Mouse (Mus musculus) left cerebral cortex, postnatal 14 days (tissue): ENCODE data around the gene Glis1. TPM values are rescaled to one million over a fixed set of nuclear protein-coding genes. Genes with fewer than 3 reads are reported as not detected.

ENCODE experiments used
- DNase-seq, 2 experiments: peaks; one replicate each; pipeline ENCODE4 v3.0.0; 2021 to 2022; ENCODE audit warnings: low spot score in 2 of 2, mixed read lengths in 1 of 2
- intact Hi-C: fragments of 180-260 bp; cut with DNase I; formaldehyde crosslinking; loops from one replicate; pipeline ENCODE4 v1.15.1; 2025
- total RNA-seq, 2 experiments: library from RNA; stranded (reverse); gene quantifications; 2 replicates each; pipeline ENCODE4 v1.2.3; 2021

The Glis1 gene
- total RNA-seq, 2 experiments from 2014 or later: 1.4 to 2.3 TPM

DNA sequence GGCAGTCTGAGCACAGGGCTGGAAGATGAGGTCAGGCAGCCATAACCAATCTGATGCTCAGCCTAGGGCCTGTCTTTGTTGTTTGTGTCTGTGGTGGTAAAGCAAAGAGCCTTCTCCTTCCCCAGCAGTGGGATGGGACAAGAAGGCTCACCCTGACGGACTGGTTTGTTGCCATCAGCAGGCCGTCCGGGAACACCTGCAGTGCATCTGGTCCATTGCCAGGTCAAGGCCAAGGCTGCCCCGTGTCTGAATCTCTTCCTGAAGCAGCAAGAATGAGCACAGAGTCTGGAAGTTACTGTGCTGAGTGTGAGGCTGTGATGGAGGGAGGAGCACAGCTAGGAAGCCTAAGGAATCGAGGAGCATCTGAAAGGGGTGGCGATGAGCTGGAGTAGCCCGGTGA, 168.8 kb downstream of the Glis1 start:
- intact Hi-C loops: no loop called here
- DNase-seq: no peak

DNA sequence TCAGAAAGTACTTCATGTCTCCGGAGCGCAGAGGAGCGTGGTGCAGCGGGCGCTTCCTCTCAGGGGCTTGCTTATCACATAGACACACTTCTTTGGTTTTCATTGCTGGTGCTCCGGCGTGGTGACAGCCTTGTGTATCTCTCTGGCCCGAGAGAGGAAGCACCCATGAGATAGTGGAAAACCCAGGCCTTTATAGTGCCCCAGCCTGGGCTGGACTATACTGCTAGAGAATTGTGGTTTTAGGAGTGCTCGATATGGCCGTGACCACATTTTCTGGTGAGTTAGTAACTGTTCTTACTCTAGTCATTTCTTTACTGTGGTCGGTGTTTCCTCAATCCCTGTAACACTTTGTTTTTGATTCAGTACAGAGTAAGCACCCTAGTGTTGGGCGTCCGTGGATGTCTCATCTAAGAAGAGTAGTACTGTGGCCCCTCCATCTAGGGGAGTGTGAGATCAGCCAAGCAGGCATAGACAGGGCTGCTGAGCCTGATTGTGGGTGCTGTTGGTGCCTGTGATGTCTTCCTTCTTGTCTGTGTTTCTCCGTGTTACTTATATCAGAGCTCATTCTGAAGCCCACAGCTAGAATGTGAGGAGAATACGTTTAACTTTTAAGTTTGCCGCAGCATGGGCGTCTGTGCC, 171.7 kb downstream of the Glis1 start:
- intact Hi-C loops: no loop called here
- DNase-seq: no peak

DNA sequence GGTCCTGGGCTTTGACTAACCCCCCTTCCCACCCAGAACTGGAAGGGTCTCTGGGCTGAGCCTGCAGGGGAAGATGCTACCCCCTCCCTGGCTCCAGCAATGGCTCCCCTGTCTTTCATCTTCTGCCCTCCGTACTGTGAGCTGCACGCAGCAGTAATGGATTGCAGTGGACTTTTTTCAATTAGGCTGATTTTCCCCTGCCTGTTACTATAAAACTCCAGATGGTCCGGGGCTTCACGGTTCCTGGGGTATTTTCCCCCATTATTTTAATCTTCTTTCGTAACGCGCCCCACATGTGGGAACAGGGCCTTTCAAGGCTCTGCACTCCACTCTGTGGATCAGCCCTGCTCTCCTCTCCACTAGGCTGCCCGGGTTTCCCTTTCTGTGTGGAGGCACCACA, 175.4 kb downstream of the Glis1 start:
- intact Hi-C loops: no loop called here
- no peak for DNase-seq

DNA sequence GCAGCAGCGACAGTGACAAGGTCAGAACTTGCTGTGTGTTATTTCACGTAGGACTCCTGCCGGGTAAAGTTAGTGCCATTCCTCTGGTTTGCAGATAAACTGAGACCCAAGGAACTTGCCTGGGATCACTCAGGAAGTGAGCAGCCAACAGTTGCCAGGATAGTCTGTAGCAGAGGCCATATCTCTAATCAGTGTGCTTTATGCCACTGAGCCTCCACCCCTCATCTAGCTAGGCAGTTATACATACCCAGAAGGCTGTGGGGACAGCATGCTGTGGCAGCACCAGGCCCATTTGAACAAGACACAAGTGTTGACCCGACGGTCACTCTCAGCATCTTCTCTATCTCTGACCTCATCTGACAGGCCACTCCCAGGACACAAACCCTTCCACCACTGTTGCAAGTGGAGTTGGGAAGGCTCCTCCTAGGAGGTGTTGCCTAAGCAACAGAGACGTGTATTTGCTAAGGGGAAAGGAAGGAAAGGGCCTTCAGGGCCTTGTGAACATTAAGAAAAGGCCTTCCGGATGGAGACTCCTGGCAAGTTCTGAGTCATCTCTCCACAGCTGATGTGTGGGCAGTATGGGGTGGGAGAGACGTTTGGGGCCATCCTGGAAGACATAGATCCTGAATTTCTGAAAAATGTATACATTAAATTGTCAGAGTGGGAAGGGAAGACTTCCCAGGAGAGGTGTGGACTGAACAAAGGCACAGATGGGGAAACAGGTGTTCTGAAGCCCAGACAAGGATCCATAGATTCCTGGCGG, 177.7 kb downstream of the Glis1 start:
- peak; percentile 21 to 30 for DNase-seq
- intact Hi-C loops: no loop called here

DNA sequence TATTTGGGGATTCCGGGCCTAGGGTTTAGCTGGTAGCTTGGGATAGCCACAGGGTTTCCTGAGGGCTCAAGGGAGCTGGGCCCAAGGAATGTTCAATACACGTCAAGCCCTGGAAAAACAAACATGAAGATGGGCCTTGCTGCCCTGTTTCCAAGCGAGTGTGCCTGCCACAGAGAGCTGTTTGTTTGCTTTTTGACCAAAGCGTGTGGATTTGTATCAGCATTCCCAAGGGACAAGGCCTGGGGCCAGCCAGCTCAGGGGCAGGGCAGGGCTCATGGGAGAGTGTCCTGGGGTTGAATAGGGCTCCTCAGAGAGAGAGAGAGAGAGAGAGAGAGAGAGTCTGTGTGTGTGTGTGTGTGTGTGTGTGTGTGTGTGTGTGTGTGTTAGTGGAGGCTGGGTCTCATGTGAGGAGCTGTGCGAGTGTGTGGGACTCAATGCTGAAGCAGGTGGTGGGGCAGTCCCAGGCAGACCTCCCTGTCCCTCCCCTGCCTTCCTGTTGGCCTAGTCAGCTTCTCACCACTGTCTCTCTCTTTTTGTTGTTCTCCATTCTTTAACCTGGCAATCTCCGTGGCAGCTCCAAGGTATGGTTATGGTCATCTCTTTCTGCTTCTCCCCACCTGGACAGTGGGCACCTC, 183.3 kb downstream of the Glis1 start:
- intact Hi-C loops: no loop called here
- no peak for DNase-seq

DNA sequence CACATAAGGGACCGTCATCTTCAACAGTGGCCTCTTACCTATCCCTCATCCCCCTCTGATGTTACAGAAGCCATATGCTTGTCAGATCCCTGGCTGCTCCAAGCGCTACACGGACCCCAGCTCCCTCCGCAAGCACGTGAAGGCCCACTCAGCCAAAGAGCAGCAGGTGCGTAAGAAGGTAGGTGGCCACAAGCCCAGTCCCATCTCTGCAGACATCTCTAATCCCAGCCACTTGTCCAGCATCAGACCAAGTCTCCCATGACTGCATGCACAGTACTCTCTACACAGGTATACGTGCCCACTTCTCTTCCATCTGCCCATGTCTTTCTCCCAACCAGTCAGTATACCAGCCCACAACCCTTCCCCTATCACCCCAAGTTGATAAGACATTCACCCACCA, 185.1 kb downstream of the Glis1 start:
- no peak for DNase-seq
- intact Hi-C loops: no loop called here

DNA sequence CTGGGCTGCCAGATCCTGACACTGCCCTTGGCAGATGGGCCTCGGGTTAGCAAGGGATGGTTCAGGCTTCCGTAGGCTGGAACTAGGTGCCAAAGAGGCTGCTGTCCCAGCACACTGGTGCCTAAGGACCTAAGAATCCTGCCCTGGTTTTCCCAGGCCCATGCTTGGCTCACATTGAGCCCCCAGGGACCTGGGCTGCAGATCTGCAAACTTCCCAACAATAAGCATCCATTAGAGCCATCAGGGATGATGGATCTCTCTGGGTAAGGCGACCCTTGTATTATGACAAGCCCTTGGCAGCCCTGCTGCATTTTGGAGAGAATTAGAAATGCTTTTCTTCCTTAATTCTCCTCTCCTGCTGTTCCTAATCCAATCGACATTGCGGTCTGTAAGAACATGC, 187.0 kb downstream of the Glis1 start:
- intact Hi-C loops: no loop called here
- no peak for DNase-seq

DNA sequence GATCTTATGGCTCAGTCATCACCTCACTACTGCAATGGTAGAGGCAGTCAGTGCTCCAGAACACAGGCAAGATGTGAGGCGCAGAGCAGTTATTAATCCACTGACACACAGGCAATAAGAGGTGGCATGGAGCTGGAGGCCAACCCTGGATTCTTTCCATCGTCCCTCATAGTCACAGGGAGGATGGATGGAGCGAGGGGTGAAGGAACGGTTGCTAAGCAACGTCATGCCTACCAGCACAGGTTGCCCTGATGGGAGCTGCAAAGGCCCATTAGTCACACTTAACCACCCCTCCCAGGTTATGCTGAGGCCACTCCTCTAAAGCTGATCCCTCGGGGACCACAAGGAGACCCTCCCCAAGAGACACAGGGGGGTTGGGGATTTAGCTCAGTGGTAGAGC, 187.9 kb downstream of the Glis1 start:
- no peak for DNase-seq
- intact Hi-C loops: no loop called here

DNA sequence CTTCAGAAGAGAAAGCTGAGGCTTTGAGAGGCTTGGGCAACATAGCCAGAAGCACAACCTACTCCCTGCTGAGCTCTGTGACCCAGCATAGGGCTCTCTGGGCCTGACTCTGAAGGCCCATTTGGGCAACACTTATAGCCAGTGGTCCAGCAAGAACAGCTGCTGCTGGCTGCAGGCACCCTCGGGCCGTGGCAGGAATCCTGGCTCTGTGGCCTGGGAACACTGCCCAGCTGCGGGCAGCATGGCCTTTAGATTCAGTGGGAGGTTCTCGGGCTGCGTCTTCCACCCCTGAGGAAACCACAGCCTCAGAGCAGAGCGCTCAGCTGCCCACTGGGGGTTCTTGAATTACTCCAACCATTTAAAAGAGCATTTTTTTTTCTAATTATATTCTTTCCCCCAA, 189.5 kb downstream of the Glis1 start:
- intact Hi-C loops: no loop called here
- DNase-seq: no peak

DNA sequence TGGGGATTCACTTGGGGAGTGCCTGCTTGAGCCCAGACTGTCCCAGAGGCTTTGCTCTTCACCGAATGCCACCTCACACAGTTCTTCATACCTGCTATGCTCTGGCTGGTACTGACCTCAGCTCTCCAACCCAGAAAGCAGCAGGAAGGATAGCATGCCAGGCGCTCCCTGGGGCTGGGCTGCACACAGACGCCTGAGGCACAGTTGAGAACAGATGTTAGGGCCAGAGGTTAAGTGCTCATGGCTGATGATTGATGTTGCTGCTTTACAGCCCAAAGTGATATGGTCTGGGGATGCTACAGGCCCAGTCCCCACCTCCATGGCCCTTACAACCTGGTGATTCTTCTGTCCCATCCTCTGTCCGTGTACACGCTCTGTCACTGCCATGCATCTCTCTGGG, 190.6 kb downstream of the Glis1 start:
- DNase-seq: no peak
- intact Hi-C loops: no loop called here

DNA sequence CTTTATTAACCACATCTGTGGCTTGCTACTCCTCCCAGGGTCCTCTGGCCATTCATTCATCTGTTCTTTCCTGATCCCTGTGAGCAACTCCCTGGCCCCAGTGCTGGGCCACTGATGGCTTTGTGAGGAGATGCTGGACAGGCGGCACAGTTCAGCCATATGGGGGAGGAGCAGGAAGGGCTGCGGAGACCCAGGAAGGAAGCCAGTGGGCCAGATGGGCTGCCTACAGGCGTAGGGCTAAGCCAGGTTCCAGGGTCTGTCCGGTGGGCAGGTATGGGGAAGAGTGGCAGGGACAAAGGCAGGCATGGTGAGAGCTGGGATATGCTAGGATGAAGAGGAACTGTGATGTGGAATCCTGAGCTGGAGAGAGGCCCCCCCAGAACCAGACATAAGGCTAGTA, 193.8 kb downstream of the Glis1 start:
- intact Hi-C loops: no loop called here
- no peak for DNase-seq

DNA sequence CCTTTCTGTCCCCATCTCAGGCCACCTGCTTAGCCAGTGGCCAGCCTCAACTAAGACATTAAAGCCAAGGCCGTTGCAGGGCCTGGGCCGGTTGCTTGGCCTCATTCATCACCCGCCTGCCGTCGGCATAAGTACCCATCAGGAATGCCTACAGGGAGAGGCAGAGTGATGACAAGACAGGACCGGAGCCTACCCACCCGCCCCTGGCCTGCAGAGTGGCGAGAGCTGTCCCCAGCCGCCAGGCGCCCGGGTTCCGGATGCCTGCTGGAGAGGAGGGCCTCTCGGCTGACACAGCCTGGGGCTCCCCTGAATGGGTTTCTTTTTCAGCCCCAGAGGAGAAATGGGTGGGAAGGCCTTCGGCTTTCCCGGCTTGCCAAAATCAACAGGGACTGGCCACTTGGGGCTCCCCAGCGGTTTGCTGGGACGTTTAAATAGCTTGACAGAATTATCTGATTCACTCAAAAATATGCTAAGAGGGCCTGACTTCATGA, 194.6 kb downstream of the Glis1 start:
- intact Hi-C loops: no loop called here

DNA sequence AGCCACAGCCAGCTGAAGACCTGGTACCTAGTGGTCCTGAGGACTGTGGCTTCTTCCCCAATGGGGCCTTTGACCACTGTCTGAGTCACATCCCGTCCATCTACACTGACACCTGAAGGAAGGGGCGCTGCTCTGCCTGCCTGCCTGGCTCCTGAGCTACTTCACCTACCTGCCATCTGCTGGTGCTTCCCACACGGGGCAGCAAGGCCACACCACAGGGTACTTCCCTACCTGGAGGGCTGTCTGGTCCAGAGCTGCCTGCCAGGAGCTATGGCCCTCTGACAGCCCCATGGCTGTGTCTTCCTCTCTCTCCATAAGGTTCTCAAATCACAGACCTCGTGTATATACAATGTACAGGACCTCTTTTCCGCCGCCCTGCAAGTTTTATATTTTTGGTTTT, 200.2 kb downstream of the Glis1 start:
- DNase-seq: no peak
- intact Hi-C loops: no loop called here

More for the DNA sequence above, 194.6 kb downstream of the Glis1 start:
- no peak for DNase-seq

DNA sequence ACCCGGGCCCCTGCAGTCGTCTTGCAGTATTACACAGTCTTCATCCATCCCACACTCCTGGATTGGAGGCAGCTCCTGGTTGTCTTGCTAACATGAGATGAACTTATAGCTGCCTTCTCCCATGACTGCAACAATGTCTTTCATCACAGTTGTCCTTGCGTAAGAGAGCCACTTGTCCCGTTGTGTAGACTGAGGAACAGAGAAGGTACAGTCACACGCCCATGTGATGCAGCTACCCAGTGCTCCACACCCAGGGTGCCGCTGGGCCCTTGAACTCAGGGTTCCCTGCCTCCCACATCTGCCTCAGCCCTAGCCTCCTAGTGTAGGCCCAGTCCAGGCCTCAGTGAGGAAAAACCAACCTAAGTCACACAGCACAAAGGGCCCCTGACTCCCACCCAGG, 201.7 kb downstream of the Glis1 start:
- DNase-seq: no peak
- intact Hi-C loops: no loop called here

DNA sequence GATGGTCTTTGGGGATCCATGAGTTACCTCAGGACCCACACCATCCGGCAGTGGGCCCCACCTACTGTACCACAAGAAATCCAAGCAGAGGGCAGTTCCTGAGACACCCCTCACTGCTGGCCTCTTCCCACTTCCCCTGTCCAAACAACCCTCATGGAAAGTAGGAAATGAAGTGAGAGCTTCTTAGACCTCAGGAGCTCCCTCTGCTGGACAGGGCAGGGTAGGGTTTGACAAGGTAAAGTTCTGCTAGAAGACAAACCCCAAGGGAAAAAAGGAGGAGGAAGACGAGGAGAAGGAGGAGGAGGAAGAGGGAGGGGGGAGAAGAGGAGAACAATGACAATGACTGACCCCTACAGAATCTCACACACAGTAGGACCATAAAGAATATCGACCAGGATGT, 203.3 kb downstream of the Glis1 start:
- DNase-seq: peak in 1 of 2 experiments; percentile 26
- intact Hi-C loops: no loop called here

DNA sequence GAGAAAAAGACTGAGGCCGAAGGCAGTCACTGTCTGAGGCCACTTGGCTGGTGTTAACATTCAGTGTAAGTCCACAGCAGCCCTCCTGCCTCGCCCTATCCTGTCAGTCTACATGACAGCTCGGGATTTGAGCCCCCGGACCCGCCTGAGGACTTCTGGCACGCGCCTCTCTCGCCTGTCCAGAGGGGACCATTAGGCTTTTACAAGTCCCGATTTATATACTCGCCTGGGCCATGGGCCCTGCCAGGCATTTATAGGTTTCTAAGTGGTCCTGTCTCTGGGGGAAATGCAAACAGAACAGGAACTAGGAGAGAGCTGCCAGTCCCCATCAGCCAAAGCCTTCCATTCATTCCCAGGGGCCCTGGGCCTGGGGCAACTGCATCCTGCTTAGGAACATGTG, 203.9 kb downstream of the Glis1 start:
- DNase-seq: no peak
- intact Hi-C loops: no loop called here

DNA sequence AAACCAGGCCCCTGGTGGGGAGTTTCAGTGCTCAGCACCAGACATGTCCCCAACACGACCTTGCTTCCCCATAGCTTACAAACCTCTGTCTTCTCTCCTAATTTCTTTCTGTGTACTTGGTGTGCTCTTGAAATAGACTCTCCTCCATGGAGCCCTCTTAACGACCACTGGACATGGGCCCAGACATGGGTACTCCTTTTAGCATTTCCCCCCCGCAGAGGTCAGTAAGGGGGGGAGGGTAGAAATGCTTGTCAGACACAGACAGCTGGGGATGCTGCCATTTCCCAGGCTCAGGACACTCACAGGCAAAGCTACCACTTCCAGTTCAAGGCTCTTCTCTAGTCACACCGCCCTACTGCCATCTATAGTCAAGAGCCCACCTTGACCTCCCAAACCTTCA, 207.2 kb downstream of the Glis1 start:
- intact Hi-C loops: no loop called here

DNA sequence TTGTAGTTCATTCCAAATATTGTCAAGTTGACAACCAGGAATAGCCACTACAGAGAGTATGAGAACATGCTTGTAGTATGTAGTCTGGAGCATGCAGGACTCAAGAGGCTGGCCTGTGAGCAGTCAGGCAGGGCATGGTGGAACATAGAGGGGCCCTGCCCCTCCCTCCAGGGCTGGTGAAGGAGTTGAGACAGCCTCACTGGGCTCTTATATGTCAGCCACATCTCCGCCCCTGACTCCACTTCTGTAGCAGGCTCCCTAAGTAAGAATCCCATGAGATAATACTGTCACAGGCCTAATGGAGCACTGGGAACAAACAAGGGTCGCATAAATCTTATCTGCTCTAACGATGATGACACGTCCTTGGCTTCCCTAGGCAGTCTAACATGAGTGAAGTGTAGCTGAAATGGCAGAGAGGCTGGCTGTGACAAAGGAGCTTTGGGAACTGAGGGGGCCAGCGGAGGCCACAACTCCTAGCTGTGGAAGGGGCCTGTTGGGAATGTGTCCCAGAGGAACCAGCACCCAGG, 214.6 kb downstream of the Glis1 start:
- no peak for DNase-seq
- intact Hi-C loops: no loop called here

More for the DNA sequence above, 207.2 kb downstream of the Glis1 start:
- no peak for DNase-seq

DNA sequence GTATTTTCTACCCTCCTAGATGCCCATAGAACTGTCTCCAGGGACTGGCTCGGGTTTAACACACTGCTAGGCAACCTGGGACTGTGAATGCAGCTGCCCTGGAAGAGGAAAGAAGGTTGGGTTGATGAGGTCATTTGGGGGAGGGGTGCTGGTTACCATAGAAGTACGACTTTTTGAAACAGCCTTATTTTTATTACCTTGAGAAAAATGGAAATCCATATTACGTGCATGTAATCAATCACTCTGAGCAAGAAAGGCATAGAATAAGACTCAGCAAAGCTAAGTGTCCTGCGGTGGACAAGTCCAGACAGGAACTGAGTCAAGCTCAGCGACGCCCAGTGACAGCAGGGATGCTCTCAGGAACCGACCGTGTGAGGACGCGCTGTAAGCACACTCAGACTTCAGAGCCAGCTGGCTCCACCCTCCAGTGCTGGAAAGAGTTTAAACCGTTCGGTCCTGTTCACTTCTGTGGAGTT, 216.7 kb downstream of the Glis1 start:
- intact Hi-C loops: loop anchor here (5.0 kb wide), 3 partner anchors 164 to 284 kb away; partner anchors contain the start of gene Ndc1
- no peak for DNase-seq

DNA sequence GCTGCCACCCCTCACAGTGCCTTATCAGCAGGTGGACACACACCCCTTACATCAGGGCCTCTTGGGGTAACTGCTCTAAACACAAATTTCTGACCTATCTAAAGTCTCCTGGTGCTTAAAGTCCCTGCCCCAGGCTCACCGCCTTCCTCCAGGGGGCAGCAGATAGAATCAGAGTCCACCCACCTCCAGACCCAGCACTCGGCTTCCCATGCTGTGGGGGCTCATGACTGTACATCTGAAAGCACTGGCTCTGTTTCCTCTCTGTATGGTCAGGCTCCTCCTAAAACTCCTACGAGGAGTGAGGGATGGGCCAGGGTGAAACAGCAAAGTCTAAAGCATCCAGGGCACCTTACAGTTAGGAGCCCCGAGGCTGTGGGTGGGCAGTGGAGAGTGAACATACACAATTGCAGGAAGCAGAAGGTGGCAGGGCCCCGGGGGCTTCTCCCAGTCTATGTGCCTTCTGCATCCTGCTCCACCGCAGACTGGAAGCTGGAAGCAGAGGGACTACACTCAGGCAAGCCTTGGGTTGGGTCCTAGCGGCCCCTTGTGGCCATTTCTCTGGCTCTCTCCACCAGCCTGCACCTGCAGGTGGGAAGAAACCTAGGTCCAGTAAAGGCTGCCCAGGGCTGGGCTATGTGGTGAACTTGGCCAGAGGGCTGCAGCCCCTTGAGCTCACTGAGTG, 218.3 kb downstream of the Glis1 start:
- intact Hi-C loops: loop anchor here (5.0 kb wide), 3 partner anchors 165 to 285 kb away; partner anchors contain the start of gene Ndc1
- peak; percentile 87 to 89 for DNase-seq
